Mouse (Mus musculus) spleen, adult 2 months (tissue): Measurements from ENCODE around the gene Selenow. TPM values are rescaled to one million over a fixed set of nuclear protein-coding genes. Genes with fewer than 3 reads are reported as not detected.
A peak's percentile ranks its signal among the peaks of the same experiment; 100 is the strongest.
"Not testable (repeated sequence)": the region's sequence is repeated elsewhere in the genome, so short reads cannot be mapped to it uniquely, and the experiment has no call there.

Experiments
- DNase-seq, 2 experiments: peaks; one replicate each; pipeline versions ENCODE4 v3.0.0 to v3.0.0-alpha.2; 2012 to 2021; ENCODE audit warnings: low spot score in 2 of 2, low read depth in 1 of 2
- H3K27ac ChIP-seq: fragments of 200-500 bp; 2 replicates; pipeline ENCODE4 v1.5.1; 2012; ENCODE audit warnings: low read length, inconsistent platforms; ENCODE audit not compliant: insufficient read depth
- H3K27me3 ChIP-seq: fragments of 200-500 bp; 2 replicates; pipeline ENCODE4 v1.6.1; 2012; ENCODE audit warnings: mild to moderate bottlenecking, moderate library complexity, low read length, inconsistent platforms; ENCODE audit not compliant: control insufficient read depth, insufficient read depth
- H3K36me3 ChIP-seq: fragments of 200-500 bp; 2 replicates; pipeline ENCODE4 v1.6.1; 2012; ENCODE audit warnings: mild to moderate bottlenecking, low read length, inconsistent platforms; ENCODE audit not compliant: control insufficient read depth, insufficient read depth
- H3K4me1 ChIP-seq: fragments of 200-500 bp; 2 replicates; pipeline ENCODE4 v1.6.1; 2011; ENCODE audit warnings: inconsistent platforms; ENCODE audit not compliant: control insufficient read depth, insufficient read depth, insufficient read length
- H3K4me3 ChIP-seq: fragments of 200-500 bp; 2 replicates; pipeline ENCODE4 v1.5.1; 2011; ENCODE audit warnings: mild to moderate bottlenecking, inconsistent platforms; ENCODE audit not compliant: insufficient read depth, insufficient read length; ENCODE audit errors: extremely low read depth
- CTCF ChIP-seq: fragments of 200-500 bp; IDR thresholded peaks from 2 replicates; pipeline ENCODE4 v1.5.1; 2011; ENCODE audit warnings: mild to moderate bottlenecking, inconsistent platforms; ENCODE audit not compliant: insufficient read depth, insufficient read length, insufficient replicate concordance; ENCODE audit errors: extremely low read depth
- POLR2A ChIP-seq: fragments of 200-500 bp; IDR thresholded peaks from 2 replicates; pipeline ENCODE4 v1.6.1; 2011; ENCODE audit warnings: low read depth, low read length, inconsistent platforms
- WGBS: fragments of 180-500 bp; shearing (Covaris S2); methylation state at CpG from one replicate; pipeline ENCODE4 v1.1.7; 2018; 5-methylcytosine and 5-hydroxymethylcytosine counted together
- polyA plus RNA-seq: library from polyadenylated mRNA; depleted of rRNA; stranded (reverse); fragments of >200 nt; gene quantifications from 2 replicates; pipeline ENCODE4 v1.2.3, GENCODE M21; 2012

Selenow gene
- polyA plus RNA-seq, 1 experiment = 210 TPM

DNA sequence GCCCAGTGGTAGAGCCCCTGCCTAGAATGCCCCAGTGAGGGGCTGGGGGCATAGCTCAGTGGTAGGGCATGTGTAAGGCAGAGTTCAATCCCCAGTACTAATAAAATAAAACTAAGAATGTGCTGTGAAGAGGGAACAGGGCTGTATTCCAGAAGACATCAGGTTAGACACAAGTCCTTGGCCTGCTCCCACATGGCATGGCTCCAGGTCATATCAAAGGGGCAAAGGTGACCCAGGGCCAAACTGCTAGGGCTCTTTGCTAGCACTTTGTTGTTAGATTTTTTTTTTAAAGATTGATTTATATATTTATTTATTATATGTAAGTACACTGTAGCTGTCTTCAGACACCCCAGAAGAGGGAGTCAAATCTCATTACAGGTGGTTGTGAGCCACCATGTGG is 3.8 kb downstream of the Selenow start:
- no peaks in the 10 kb centered on the region for H3K27me3 ChIP-seq
- TF ChIP-seq POLR2A (no peak), CTCF (no peak)
- H3K4me3 ChIP-seq = no peak overlapping the region
- H3K4me1 ChIP-seq = peaks cover 11% of the 10 kb centered on the region; the same call in 1 of the 2 replicates
- peaks cover 8% of the 10 kb centered on the region for H3K36me3 ChIP-seq
- DNase-seq = no peak
- no peak overlapping the region for H3K27ac ChIP-seq

DNA sequence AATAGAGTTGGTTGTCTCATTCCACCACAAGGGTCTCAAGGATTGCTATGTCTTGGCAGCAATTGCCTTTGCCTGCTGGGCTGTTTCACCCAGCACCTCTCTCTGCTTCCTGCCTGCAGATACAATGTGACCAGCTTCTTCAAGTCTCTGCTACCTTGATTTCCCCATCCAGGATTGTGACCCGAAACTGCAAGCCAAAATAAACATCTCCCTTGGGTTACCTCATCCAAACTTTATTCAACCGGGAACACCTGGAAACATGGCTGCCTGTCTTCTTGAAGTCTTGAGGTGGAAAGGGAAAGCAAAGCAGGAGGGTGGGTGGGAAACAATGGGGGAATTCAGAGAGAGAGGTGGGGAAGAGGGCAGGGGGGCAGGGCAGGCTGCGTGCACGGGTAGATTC is 5.2 kb downstream of the Selenow start:
- Histone ChIP-seq H3K4me1 (peaks cover 7% of the 10 kb centered on the region; the same call in 1 of the 2 replicates), H3K4me3 (no peak overlapping the region), H3K36me3 (peaks cover 8% of the 10 kb centered on the region), H3K27ac (no peak overlapping the region), H3K27me3 (no peaks in the 10 kb centered on the region)
- 83% methylated on average over 4 of the region's 4 CpGs for WGBS
- TF ChIP-seq CTCF = no peak
- TF ChIP-seq POLR2A = no peak
- DNase-seq = no peak

DNA sequence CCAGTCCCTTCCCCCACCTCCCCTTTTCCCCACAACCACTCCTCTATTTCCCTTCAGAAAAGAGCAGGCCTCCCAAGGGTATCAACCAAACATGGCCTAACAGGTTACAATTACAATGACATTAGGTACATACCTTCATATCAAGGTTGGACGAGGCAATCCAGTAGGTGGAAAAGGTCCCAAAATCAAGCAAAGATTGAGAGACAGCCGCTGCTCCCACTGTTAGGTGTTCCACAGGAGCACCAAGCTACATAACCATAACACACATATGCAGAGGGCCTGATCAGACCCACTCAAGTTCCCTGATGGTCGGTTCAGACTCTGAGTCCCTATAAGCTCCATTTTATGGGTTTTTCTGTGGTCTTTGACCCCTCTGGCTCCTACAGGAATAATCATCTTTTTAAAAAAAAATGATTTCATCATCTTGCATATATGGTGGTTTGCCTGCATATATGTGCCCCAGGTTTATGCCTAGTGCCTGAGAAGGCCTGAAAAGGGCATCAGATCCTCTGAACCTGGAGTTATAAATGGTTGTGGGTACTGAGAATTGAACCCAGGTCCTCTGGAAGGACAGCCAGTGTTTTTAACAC is 6.0 kb downstream of the Selenow start:
- TF ChIP-seq CTCF = no peak
- TF ChIP-seq POLR2A = no peak
- Histone ChIP-seq H3K36me3 (peaks cover 8% of the 10 kb centered on the region), H3K27ac (no peak overlapping the region), H3K27me3 (no peaks in the 10 kb centered on the region), H3K4me1 (peaks cover 5% of the 10 kb centered on the region; the same call in 1 of the 2 replicates), H3K4me3 (no peak overlapping the region)
- 87% methylated on average over 3 of the region's 3 CpGs for WGBS
- DNase-seq = no peak

DNA sequence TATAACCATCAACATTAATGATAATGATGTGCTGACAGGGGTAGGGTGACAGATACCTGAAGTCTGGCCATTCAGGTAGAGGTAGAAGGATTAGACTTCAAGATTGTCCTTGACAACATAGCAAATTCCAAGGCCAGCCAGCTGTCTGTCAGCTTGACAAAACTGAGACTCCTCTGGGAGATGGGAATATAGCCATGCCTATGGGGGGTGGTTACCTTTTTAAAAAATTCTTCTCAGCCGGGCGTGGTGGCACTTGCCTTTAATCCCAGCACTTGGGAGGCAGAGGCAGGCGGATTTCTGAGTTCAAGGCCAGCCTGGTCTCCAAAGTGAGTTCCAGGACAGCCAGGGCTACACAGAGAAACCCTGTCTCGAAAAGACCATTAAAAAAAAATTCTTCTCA is 6.5 kb downstream of the Selenow start:
- H3K4me1 ChIP-seq, DNase-seq, H3K36me3 ChIP-seq, H3K27me3 ChIP-seq, H3K27ac ChIP-seq, H3K4me3 ChIP-seq: not testable (repeated sequence)
- WGBS = 87% methylated on average over 4 of the region's 4 CpGs

DNA sequence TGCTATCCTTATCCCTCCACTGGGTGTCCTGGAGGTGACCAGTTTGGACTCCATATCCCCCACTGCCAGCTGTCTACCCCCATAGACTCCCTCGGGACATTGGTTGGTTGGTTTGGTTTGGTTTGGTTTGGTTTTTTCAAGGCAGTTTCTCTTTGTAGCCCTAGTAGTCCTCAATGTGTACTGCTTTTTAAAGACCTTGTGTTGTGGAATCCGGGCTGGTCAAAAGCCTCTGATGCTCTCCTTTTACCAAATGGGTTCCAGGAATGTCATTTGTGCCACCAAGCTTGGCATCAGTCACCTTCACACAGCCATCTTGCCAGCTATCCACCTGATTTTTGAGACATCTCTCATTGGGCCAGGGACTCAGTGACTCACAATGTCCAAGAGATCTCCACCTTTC is 7.5 kb downstream of the Selenow start:
- Histone ChIP-seq H3K36me3 (peaks cover 7% of the 10 kb centered on the region), H3K4me1 (no peaks in the 10 kb centered on the region; the same call in 1 of the 2 replicates), H3K27me3 (no peaks in the 10 kb centered on the region), H3K27ac (no peak overlapping the region), H3K4me3 (no peak overlapping the region)
- 86% methylated on average over 2 of the region's 2 CpGs for WGBS
- no peak for DNase-seq
- TF ChIP-seq CTCF = no peak
- no peak for TF ChIP-seq POLR2A

DNA sequence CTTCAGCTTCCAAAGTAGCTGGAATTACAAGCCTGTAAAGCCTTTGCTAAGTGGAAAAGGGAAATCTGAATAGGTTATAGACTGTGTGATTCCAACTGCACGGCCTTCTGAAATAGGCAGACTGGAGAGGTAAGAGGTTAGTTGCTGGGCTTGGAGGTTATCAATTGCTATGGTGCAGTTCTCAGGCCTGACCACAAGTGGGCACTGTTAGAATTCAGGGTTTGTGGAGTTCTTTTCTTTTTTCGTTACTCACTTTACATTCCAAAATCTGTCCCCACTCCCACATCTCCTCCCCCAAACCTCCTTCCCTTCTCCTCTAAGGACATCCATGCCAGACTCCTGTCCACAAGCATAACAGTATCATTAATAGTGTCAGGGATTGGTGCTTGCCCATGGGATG is 8.0 kb downstream of the Selenow start:
- Histone ChIP-seq H3K36me3 (peaks cover 5% of the 10 kb centered on the region), H3K27ac (no peak overlapping the region), H3K4me1 (no peaks in the 10 kb centered on the region; the same call in 1 of the 2 replicates), H3K4me3 (no peak overlapping the region), H3K27me3 (no peaks in the 10 kb centered on the region)
- 18% methylated on average over 2 of the region's 2 CpGs for WGBS
- peak; percentile 36; the same call in 1 of the 2 replicates for TF ChIP-seq CTCF
- no peak for TF ChIP-seq POLR2A
- DNase-seq = peak; percentile 21 to 37

DNA sequence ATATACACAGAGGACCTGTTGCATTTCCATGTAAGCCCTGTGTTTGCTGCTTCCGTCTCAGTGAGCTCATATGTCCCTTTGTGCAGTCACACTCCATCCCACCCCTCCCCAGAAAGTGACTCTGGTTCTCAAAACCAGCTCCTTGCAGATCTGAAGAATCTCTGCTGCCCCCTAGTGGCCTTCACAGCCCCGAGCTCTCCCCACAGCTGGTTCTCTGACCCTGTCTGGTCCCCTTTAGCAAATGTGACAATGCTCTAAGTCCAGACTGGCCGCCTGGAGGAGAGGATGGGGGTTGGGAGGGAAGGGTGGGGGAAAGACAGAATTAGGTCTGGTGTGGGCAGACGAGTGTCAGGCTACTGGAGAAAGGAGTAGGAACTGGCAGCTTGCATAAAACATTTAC is 10.0 kb downstream of the Selenow start:
- H3K27me3 ChIP-seq = no peaks in the 10 kb centered on the region
- peaks cover 2% of the 10 kb centered on the region; the same call in 1 of the 2 replicates for H3K36me3 ChIP-seq
- WGBS = 2% methylated on average over 4 of the region's 4 CpGs
- no peak for TF ChIP-seq POLR2A
- TF ChIP-seq CTCF = peak; percentile 80; the same call in 1 of the 2 replicates
- no peaks in the 10 kb centered on the region; the same call in 1 of the 2 replicates for H3K4me1 ChIP-seq
- no peak overlapping the region for H3K4me3 ChIP-seq
- DNase-seq = peak; percentile 50 to 63
- no peak overlapping the region for H3K27ac ChIP-seq
